Mouse (Mus musculus) G1E (cell line): ENCODE results near the gene Nup153.

Experiments
- CTCF ChIP-seq: IDR thresholded peaks from 2 replicates; pipeline ENCODE4 v1.5.1; 2012; ENCODE audit warnings: low read depth, low read length, inconsistent platforms, mixed read lengths
- GATA1 ChIP-seq: IDR thresholded peaks from 2 replicates; pipeline ENCODE4 v1.6.1; 2012; ENCODE audit warnings: borderline replicate concordance, low read length, inconsistent platforms, mixed read lengths
- TAL1 ChIP-seq: conservative IDR thresholded peaks from 2 replicates; pipeline ENCODE4 v1.6.1; 2012; ENCODE audit warnings: low read depth, low read length, inconsistent platforms, mixed read lengths

DNA sequence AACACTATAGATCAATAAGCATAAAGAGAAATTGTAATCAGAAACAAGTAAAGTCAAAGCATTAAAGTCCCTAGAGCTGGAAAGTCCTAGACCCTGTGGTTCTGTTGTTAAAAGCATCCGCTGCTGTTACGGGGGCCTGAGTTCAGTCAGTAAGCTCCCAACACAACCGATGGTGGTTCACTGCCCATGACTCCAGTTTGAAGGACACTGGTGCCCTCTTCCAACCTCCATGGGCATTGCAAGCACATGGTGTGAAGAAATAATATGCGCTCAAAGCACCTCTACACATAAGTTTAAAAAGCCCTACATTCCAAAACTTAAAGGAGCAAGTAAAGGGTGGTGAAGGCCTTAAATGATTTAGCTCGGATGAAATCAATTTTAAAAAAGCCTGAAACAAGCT lies 24.6 kb downstream of the Nup153 start:
- TF ChIP-seq CTCF (no peak), GATA1 (no peak), TAL1 (no peak)
